Mouse (Mus musculus): ENCODE results near the gene Egfl8.
A peak's percentile ranks its signal among the peaks of the same experiment; 100 is the strongest.

Gene Egfl8

DNA sequence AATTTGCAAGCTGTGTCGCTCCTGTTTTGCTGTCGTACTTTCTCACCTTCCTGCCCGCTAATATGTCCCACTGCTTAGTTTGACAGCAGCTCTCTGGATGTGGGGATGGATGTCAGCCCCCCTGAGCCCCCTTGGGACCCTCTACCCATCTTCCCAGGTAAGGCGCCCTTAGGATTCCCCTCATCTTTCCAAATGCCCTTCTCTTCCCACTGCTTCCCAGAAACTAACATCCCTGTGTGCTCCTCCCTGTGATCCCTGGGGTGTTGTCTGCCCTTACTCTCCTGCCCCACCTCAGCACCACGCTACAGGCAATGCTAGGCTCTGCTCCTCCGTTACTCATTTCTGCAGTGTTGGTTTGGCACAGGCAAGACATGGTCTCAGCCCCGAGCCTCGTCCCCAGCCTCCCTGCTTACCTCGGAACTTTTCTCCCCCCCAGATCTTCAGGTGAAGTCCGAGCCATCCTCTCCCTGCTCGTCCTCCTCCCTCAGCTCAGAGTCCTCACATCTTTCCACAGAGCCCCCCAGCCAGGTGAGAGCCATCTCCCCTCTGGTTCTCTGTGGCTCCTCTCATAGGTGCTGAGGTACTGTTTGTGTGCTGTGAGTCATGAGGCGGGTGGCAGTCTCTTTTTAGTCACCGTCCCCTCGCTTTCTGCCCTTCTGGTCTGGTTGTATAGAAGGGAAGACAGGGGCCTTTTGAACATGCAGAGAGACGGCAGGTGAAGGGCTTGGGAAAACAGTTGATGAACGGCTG, 32.5 kb upstream of the Egfl8 start:
- DNase-seq (ENCODE audit: low spot score in 2 of 2): no peak

DNA sequence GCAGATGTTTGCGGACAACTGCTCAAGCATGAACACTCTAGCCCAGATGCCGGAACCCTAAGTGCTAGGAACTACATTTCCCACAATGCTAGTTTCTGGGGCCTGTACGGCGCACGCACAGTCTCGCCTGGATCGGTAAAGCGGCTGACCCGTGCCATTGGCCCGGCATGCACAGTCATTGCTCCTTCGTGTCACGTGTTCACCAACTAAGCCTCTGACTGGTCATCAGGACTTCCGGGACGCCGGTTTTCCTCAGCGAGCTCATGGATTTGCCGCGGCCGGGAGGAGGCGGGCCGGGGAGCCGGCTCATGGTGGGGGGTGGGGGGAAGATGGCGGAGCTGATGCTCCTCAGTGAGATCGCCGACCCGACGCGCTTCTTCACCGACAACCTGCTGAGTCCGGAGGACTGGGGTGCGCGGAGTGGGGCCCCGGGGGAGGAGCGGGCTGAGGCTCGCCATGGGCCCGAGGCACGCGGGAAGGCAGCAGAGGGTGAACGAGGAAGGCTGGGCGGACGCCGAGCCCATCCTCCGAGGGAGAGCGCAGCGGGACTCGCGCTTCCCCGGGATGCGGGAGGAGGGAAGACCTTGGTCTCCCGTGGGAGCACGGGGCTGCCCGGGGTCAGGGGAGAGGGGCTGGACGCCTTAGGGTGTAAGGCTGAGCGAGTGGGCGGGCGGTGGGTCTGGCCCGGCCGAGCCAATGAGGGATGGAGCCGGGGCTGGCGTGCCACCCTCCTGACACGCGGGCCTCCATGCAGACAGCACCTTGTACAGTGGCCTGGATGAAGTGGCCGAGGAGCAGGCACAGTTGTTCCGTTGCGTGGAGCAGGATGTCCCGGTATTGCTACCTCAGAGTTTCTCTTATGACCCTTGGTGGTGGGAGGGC, 31.4 kb upstream of the Egfl8 start, which contains the start of gene Atf6b:
Atf6b (plus strand) TSS at position 241 of the 882 bp plus-strand sequence.
- DNase-seq (ENCODE audit: low spot score in 2 of 2): peak; percentile 71 to 96

- DNase-seq (ENCODE audit: low spot score in 2 of 2): no peak
Measured at GRCm38 (mm10) chr17:34645831-34646511, 30.2 kb upstream of the Egfl8 start.

DNA sequence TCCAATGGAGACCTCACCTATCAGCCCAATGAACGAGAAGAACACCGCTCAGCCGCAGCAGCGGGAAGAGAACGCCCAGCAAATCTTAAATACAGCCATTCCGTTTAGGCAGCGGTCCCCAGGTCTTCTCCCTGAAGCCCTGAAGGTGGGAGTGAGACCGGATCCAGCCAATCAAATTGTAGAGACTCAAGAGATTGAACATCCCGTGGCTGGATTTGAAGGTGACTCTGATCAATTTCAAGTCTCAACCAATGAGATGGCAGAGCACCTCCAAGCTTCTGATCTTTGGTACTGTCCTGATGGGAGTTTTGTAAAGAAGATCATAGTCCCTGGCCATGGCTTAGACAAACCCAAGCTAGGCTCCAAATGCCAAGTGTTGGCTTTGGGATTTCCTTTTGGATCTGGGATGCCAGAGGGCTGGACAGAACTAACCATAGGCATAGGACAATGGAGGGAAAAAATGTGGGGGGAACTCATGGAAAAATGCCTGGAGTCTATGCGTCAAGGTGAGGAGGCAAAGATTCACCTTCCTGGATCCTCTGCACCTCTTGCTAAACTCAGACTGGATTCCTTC, 29.6 kb upstream of the Egfl8 start:
- no peak for DNase-seq (ENCODE audit: low spot score in 2 of 2)

DNA sequence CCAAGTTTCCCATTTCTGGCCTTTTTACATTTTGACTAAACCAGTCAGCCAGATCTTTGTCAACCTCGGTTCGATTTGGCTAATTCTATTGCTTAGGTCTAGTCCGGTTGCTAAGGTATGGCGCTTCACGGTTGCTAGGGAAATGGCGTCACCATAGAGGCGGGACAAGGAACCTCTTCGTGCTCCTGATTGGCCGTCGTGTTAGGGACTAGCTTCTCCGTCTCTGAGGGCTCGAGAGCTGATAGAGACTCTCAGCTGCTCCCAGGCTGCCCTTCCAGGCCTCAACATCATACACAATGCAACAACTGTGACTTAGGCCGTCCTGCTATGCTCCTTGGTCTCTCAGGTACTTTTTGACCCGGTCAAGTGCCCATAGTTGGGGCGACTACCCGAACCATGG, 28.8 kb upstream of the Egfl8 start, which contains the start of gene Fkbpl:
Fkbpl (plus strand) TSS at position 157 of the 400 bp plus-strand sequence.
- DNase-seq (ENCODE audit: low spot score in 2 of 2): peak; percentile 92 to 93

GRCm38 (mm10) chr17:34643944-34644343, 28.2 kb upstream of the Egfl8 start:
- no peak for DNase-seq (ENCODE audit: low spot score in 2 of 2)

DNA sequence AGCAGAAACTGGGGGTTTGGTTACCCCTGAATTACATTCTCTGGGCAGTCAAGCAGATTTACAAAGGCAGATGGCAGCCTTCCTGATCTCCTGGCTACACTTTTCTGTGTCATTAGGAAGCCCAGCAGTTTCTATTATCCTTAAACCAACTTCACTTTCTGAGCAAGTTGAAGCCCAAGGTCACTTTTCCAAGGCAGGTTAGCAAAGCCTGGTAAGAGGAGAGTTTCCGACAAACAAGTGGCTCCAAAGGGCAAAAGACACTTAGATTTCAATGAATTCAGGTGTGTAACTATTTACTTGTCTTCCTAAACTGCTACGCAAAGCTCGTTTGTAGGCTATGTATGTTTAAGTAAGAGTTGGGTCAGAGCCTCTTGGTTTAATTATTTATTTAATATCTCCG, 27.6 kb upstream of the Egfl8 start:
- no peak for DNase-seq (ENCODE audit: low spot score in 2 of 2)

DNA sequence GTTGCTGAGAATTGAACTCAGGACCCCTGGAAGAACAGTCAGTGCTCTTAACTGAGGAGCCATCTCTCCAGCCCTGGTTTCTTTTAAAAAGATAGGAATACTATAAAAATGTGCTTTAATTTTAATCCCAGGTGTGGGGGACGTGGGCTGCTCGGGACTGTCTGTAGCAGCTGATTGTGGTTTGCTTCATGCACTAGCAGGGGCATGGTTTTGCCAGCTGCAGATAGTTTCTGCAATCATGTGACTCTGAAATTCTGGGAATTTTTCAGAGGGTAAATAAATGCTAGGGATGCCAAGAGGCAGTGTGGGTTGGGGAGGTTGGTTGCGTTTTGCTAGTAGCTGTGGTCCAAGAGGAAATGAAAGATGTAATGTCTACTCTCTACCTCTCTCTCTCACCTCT, 26.2 kb upstream of the Egfl8 start:
- no peak for DNase-seq (ENCODE audit: low spot score in 2 of 2)

DNA sequence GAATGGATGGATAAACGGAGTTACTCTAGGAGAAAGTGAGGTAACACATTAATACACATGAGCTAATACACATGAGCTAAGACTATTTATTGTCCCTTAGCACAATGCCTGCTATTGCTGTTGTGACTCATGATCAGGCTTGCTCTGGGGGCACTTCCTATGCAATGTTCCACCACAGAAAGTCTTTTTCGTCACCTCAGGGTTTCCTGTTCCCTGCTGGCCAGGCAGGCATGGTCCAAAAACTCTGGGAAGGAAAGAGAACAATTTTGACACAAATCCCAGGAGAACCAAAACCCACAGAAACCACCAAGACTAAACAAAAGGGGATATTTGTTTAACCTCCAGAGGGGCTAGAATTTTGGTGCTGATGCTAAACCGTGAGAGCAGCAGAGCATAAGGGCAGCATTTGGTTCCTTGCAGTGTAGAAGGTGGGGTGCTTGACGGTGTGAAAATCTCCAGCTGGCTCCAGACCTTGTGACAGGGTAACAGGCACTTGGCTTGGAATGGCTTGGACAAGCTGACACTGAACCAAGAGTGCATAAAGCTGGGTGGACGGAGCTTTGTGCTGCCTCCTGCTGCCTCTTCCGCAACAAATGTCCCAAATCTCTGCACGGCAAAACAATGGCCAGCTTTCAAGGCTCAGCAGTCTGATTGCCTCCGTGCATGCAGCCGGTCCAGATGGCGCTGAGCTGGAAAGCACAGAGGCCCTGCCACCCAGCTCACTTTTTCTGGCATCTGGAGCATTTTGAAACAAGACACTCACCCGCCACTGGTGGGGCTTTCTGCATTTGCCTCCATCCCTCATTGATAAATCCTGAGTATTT, 25.2 kb upstream of the Egfl8 start:
- no peak for DNase-seq (ENCODE audit: low spot score in 2 of 2)

DNA sequence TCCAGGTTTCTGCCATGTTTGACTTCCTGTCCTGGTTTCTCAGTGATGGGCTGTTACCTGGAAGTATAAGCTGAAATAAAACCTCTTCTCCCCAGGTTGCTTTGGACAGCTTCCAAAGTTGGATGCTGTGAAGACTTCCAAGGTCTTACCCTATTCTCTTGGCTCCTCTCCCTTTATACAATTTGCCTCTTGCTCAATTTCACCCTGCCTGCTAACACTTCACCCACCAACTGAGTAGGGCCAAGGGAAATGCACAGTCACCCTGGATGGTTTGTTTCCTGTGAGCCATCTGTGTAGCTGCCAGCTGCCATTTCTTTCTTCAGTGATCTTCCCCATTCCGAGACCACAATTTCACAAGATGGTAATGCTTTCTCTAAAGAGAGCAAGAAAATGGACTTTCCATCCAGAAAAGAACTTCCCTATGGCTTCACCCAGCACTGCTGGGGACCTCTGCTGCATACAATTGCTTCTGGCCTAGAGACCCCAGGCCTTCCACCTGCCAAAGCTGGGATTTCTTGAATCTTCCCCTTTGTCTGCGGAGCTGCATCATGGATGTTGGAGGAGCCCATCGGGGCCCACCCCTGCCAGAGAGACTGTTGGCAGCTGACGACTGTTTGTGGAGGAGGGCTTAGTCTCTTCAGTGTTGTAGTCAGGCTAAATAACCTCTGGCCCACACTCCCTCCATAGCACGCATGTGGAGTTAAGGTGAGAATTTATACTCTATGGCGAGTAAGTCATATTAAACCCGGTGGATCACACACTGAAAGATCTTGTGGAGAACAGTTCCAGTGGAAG, 23.9 kb upstream of the Egfl8 start:
- DNase-seq (ENCODE audit: low spot score in 2 of 2): no peak

DNA sequence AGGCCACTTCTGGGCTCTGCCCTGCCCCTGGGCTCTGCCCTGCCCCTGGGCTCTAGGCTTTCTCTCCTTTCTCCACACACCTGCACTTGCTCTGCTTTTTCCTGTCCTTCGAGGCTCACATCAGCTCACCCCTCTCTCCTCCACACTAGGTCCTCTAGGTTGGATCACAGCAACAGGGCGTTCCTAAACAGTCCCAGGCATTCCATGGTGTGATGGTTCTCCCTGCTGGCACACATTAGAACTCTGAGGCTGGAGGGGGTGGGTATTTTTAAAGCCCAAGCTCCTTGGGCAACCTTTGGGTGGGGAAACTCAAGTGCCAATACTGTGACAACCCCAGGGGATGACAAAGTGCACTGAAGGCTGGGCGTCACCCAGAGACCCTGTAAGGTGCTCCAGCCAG, 21.7 kb upstream of the Egfl8 start:
- DNase-seq (ENCODE audit: low spot score in 2 of 2): no peak

DNA sequence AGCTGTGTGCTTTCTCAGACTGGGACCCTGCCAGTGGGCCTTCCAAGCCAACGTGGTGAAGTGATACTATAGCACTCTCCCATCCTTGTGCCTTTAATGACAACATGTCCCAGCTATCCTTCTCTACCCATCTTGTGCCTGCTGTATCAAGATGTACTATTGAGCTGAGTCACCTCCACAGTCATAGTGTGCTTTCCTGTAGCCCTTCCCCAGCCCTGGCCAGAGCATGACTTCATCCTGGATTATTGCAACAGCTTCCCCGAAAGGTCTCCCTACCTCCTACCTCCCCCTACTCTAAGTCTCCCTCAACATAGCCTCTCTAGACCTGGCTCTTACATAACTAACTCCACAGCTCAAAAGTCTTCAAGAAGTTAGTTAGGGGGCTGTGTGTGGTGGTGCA, 19.9 kb upstream of the Egfl8 start:
- no peak for DNase-seq (ENCODE audit: low spot score in 2 of 2)

GRCm38 (mm10) chr17:34632261-34632691, 16.5 kb upstream of the Egfl8 start:
- DNase-seq (ENCODE audit: low spot score in 2 of 2): peak; percentile 79 to 82

GRCm38 (mm10) chr17:34631647-34632046, 15.9 kb upstream of the Egfl8 start:
- no peak for DNase-seq (ENCODE audit: low spot score in 2 of 2)

DNA sequence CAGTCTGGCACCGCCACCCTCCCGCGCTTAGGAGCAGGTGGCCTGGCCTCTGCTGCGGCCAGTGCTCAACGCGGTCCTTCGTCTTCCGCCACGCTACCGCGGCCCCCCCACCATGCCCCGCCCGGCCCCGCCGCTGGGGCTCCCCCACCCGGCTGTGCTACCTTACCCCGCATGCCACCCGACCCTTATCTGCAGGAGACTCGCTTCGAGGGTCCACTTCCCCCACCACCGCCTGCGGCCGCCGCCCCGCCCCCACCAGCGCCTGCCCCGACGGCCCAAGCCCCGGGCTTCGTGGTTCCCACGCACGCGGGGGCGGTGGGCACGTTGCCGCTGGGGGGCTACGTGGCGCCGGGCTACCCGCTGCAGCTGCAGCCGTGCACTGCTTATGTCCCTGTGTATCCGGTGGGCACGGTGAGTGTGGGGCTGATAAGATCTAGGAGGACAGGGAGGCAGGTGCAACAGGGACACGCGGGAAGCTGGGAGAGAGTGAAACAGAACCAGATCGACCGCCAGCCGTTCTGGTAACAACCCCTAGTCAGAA, 15.1 kb upstream of the Egfl8 start:
- no peak for DNase-seq (ENCODE audit: low spot score in 2 of 2)

DNA sequence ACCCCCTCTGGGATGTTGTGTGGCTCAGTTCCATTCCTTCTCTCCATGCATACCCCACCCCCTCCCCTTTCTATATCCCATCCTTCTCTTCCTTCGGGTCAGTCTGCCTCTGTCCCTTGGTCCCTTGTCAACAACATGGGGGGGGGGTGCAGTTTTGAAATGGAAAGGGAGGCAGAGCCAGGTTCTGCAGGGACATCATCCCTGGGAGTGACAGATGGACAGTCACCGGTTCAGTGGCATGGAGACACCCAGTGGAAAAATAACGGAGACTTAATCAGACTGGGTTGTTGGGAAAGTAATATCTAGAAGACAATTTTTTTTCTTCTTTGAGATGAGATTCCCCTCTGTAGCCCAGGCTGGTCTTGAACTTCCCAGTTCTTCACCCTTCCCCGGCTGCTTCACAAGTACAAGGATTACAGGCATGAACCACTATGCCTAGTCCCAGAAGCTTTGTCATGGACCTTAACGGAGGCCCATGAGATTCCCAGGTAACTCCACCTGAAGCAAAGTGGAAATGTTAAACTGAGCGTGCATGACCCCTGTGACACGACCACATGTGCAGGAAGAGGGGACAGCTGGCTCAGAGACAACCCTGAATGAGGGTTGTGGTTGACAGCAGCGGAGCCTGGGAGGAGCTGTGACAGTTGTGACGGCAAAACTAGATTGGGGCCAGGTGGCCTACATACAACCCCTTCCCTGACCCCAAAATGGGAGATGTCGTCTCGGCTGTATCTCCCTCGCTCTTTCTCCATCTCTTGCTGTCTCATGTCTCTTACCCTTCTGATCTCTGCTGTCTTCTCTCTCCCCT, 14.2 kb upstream of the Egfl8 start:
- DNase-seq (ENCODE audit: low spot score in 2 of 2): no peak

GRCm38 (mm10) chr17:34629221-34629751, 13.5 kb upstream of the Egfl8 start, which contains the start of gene Prrt1:
Prrt1 (plus strand) TSS chr17:34629533.
- no peak for DNase-seq (ENCODE audit: low spot score in 2 of 2)

DNA sequence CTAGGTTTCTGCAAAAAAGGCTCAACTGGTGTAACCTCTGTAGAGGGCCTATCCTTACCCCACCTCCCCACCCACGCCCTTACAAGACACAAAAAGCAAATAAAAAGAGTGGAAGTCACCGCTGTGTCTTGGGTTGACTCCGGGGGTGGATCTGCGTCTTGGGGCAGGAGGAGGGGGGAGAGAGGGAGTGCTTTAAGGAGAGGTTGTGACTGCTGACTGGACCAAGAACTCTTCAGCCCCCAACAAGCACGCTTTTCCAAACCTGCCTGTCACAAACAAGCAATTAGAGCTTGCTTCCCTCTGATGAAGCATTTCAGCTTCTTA, 12.8 kb upstream of the Egfl8 start:
- no peak for DNase-seq (ENCODE audit: low spot score in 2 of 2)
